Mouse (Mus musculus) midbrain, postnatal 0 days (tissue): ENCODE measurements around the gene Spaca6. TPM values are rescaled to one million over a fixed set of nuclear protein-coding genes. Genes with fewer than 3 reads are reported as not detected.

Experiments used
- ATAC-seq: fragments of 200-750 bp; cut with Nextera tagmentation; 2 replicates; pipeline ENCODE4 v1.8.0; 2017; ENCODE audit warnings: moderate number of reproducible peaks, mild to moderate bottlenecking, moderate TSS enrichment, moderate library complexity; ENCODE audit not compliant: low FRiP score
- DNase-seq: peaks from one replicate; pipeline ENCODE4 v3.0.0-alpha.2; 2015; ENCODE audit warnings: low spot score
- H3K27ac ChIP-seq: fragments of 300-500 bp; sonication (generic); 2 replicates; pipeline ENCODE4 v1.5.1; 2014; ENCODE audit warnings: low read depth, mild to moderate bottlenecking, low read length, mixed read lengths
- H3K27me3 ChIP-seq: fragments of 300-500 bp; sonication (generic); 2 replicates; pipeline ENCODE4 v1.6.1; 2014; ENCODE audit warnings: low read length, control low read depth, mixed read lengths; ENCODE audit not compliant: insufficient read depth
- H3K36me3 ChIP-seq: fragments of 300-500 bp; sonication (generic); 2 replicates; pipeline ENCODE4 v1.6.1; 2014; ENCODE audit warnings: low read length, control low read depth, mixed read lengths; ENCODE audit not compliant: insufficient read depth
- H3K4me1 ChIP-seq: fragments of 300-500 bp; sonication (generic); 2 replicates; pipeline ENCODE4 v1.6.1; 2014; ENCODE audit warnings: mild to moderate bottlenecking, control low read depth, antibody characterized with exemption, low read length, mixed read lengths; ENCODE audit not compliant: insufficient read depth
- H3K4me2 ChIP-seq: fragments of 300-500 bp; sonication (generic); 2 replicates; pipeline ENCODE4 v1.6.1; 2014; ENCODE audit warnings: low read depth, mild to moderate bottlenecking, low read length, mixed read lengths; ENCODE audit not compliant: poor library complexity, severe bottlenecking
- H3K4me3 ChIP-seq: fragments of 300-500 bp; sonication (generic); 2 replicates; pipeline ENCODE4 v1.5.1; 2014; ENCODE audit warnings: low read depth, mild to moderate bottlenecking, low read length, moderate library complexity
- H3K9ac ChIP-seq: fragments of 300-500 bp; sonication (generic); replicated peaks from 2 replicates; pipeline ENCODE4 v1.6.1; 2014; ENCODE audit warnings: mild to moderate bottlenecking, low read length, moderate library complexity, mixed read lengths; ENCODE audit not compliant: poor library complexity, severe bottlenecking
- H3K9me3 ChIP-seq: fragments of 300-500 bp; sonication (generic); 2 replicates; pipeline ENCODE4 v1.6.1; 2016; ENCODE audit warnings: low read length, control low read depth
- CTCF ChIP-seq: IDR thresholded peaks from 2 replicates; pipeline ENCODE4 v1.5.1; 2016; ENCODE audit warnings: antibody characterized with exemption, mild to moderate bottlenecking
- WGBS: fragments of 180-500 bp; shearing (Covaris S2); extraction: QIAGEN DNeasy Blood & Tissue Kit; methylation state at CpG from one replicate; pipeline ENCODE4 v1.1.7; 2014; 5-methylcytosine and 5-hydroxymethylcytosine counted together
- polyA plus RNA-seq: library from polyadenylated mRNA; unstranded; fragments of >200 nt; fragmentation: Nextera tagmentation; extraction: Ambion mirVana; gene quantifications from 2 replicates; pipeline ENCODE4 v1.2.1, GENCODE M21; 2015
- total RNA-seq: library from RNA; depleted of rRNA; stranded (reverse); fragments of >200 nt; gene quantifications from 2 replicates; pipeline ENCODE4 v1.2.3, GENCODE M21; 2014

Gene Spaca6
- total and polyA plus RNA-seq, 2 experiments from 2014 or later = 16.2 to 17.4 TPM

DNA sequence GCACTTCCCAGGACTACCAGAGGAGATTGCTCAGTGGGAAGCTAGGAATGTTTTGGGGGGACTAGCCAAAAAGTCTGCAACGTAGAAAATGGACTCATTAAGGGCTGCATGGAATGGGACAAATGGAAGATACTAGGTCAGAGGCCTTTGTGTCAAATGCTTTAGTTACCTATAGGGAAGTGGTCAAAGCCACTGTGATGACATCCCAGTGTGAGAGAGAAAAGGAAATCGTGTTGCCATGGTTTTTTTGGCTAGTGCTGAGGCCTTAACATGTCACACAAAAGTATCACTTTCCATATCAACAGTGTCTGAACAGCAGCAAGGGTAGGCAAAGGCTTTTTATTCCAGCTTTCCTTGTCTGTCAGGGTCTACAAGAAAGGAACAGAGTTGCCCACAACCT lies 38.2 kb downstream of the Spaca6 start:
- DNase-seq (no peak), ATAC-seq (no peak)
- TF ChIP-seq CTCF = no peak
- Histone ChIP-seq H3K27me3 (no peaks in the 10 kb centered on the region), H3K27ac (no peak overlapping the region), H3K9ac (no peak overlapping the region), H3K4me1 (no peaks in the 10 kb centered on the region), H3K36me3 (no peaks in the 10 kb centered on the region), H3K9me3 (no peaks in the 10 kb centered on the region), H3K4me2 (no peak overlapping the region), H3K4me3 (no peak overlapping the region)
- WGBS = 56% methylated on average over 2 of the region's 2 CpGs

DNA sequence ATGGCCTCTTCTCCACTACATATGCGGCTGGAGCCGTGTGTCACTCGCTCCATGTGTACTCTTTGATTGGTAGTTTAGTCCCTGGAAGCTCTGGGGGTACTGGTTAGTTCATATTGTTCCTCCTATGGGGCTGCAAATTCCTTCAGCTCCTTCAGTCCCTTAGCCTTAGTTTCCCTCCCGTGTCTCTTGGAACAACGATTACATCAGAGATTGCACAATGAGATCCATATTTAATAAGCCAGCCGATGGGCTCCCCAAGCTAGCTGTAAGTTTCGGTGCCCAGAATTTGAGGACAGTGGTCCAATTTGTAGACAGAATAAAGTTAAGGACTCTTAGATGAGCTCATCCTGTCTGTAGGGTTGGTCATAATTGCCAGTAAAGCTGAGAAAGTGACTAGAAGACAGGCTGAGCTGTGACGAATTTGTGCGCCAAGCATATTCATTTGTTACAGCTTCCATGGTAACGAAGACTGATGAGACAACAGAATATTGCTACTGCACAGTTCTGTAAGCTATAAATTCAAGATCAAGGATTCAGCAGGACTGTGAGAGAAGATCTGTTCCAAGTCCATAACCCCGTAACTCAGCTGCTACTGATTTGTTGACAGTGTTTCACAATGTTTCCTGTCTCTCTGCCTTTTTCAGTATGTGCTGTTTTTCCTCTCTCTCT lies 40.0 kb downstream of the Spaca6 start:
- H3K36me3 ChIP-seq = no peaks in the 10 kb centered on the region
- no peaks in the 10 kb centered on the region for H3K27me3 ChIP-seq
- H3K9me3 ChIP-seq = no peaks in the 10 kb centered on the region
- H3K4me2 ChIP-seq = no peak overlapping the region
- H3K9ac ChIP-seq = no peak overlapping the region
- whole genome bisulfite sequencing = 87% methylated on average over 11 of the region's 11 CpGs
- ATAC-seq (no peak), DNase-seq (peak; percentile 5)
- no peak overlapping the region for H3K4me3 ChIP-seq
- no peak overlapping the region for H3K27ac ChIP-seq
- no peak for TF ChIP-seq CTCF
- no peaks in the 10 kb centered on the region for H3K4me1 ChIP-seq

DNA sequence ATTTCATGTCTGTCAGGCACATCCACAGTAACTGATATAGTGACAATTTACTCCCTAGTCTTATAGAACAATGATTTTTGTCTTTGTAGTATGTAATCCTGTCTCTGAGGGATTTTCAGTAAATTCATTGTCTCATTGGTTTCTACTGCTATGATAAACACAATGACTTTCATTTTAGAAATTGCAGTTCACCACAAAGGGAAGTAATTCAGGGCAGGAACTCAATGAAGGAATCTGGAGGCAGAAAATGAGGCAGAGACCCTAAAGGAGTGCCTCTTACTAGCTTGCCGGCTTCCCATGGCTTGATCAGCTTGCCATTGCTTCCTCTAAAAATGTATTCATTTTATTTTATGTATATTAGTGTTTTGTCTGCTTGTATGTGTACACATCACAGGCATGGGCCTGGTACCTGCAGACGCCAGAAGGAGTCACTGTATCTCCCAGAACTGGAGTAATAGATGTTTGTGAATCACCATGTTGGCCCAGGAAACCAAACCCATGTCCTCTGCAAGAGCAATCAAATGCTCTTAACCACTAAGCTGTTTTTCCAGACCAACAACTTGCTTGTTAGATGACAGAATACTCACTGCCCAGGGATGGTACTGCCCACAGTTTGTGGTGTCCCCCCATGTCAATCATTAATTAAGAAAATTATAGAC lies 44.1 kb downstream of the Spaca6 start:
- H3K4me1 ChIP-seq = no peaks in the 10 kb centered on the region
- no peaks in the 10 kb centered on the region for H3K9me3 ChIP-seq
- H3K36me3 ChIP-seq = no peaks in the 10 kb centered on the region
- DNase-seq (no peak), ATAC-seq (no peak)
- H3K4me2 ChIP-seq = no peak overlapping the region
- H3K9ac ChIP-seq = no peak overlapping the region
- no peak overlapping the region for H3K27ac ChIP-seq
- 80% methylated on average over 2 of the region's 2 CpGs for whole genome bisulfite sequencing
- H3K4me3 ChIP-seq = no peak overlapping the region
- no peaks in the 10 kb centered on the region for H3K27me3 ChIP-seq
- TF ChIP-seq CTCF = no peak

DNA sequence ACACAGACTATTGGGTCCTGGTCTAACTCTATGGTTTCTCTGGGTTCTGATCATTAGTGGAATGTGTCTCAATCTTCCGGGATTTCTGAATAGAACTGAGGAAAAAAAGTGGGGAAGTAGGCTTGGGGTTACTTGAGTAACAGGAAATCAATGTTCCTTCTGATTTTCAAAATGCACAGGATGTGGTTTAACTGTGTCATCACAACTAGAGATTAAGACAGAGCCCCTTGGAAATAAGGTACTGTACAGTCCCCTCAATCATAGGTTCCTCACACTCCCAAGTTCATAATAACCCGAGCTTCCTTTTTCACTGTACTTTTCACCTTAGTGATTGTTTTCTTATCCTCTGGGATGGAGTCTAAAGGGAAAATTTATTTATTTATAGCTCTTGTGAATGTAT lies 44.7 kb downstream of the Spaca6 start:
- H3K4me1 ChIP-seq = no peaks in the 10 kb centered on the region
- no peaks in the 10 kb centered on the region for H3K36me3 ChIP-seq
- ATAC-seq (no peak), DNase-seq (no peak)
- H3K27me3 ChIP-seq = no peaks in the 10 kb centered on the region
- no peaks in the 10 kb centered on the region for H3K9me3 ChIP-seq
- H3K27ac ChIP-seq = no peak overlapping the region
- no peak for TF ChIP-seq CTCF
- WGBS = 83% methylated on average over 2 of the region's 2 CpGs
- no peak overlapping the region for H3K4me3 ChIP-seq
- H3K4me2 ChIP-seq = no peak overlapping the region
- H3K9ac ChIP-seq = no peak overlapping the region

DNA sequence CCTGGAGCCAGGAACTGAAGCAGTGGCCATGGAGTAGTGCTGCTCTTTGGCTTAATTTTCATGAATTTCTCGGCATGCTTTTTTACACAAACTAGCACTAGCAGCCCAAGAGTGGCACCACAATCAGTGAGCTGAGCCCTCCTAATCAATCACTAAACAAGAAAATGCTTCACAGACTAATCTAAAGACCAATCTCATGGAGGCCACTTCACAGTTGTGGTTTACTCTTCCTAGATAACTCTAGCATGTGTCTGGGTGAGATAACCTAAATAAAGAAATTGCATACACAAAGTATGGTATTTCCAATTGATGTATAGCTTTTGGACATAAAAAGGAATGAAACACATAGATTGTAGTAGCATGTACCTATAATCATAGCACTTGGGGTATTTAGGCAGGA lies 52.4 kb downstream of the Spaca6 start:
- Histone ChIP-seq H3K9ac (no peak overlapping the region), H3K36me3 (no peaks in the 10 kb centered on the region), H3K4me1 (no peaks in the 10 kb centered on the region), H3K4me3 (no peak overlapping the region), H3K9me3 (no peaks in the 10 kb centered on the region), H3K27ac (no peak overlapping the region), H3K27me3 (0 out of 2 replicates have a peak, but pooled peaks cover 2% of the 10 kb centered on the region), H3K4me2 (no peak overlapping the region)
- TF ChIP-seq CTCF = no peak
- WGBS = 79% methylated on average over 1 of the region's 1 CpGs
- no peak for ATAC-seq
- DNase-seq = no peak

DNA sequence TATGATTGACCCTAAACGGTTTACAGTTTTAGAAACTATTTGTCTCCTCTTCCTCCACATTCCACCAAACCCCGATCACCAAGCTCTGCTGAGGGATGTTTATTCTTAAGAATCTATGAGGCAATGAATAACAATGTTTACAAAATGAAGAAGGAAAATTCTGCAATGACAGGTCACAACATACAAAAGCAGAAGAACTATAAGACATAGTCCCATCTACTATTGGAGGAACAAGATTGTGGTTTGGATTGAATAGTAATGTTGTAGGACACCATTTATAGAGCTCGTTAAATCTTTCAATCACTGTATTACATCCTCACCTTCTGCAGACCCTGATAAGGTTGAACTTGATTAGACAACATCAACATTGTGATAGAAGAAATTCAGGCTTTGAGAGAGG lies 55.7 kb downstream of the Spaca6 start:
- no peak for ATAC-seq
- DNase-seq = no peak
- Histone ChIP-seq H3K27me3 (0 out of 2 replicates have a peak, but pooled peaks cover 2% of the 10 kb centered on the region), H3K4me3 (no peak overlapping the region), H3K9me3 (no peaks in the 10 kb centered on the region), H3K27ac (no peak overlapping the region), H3K9ac (no peak overlapping the region), H3K36me3 (no peaks in the 10 kb centered on the region), H3K4me1 (no peaks in the 10 kb centered on the region), H3K4me2 (no peak overlapping the region)
- 90% methylated on average over 3 of the region's 3 CpGs for WGBS
- no peak for TF ChIP-seq CTCF
